Mouse (Mus musculus) megakaryocyte, embryonic 14.5 days (primary cell): ENCODE data around the gene Usp22. TPM values are rescaled to one million over a fixed set of nuclear protein-coding genes. Genes with fewer than 3 reads are reported as not detected.

Experiments
- H3K27me3 ChIP-seq: replicated peaks from 2 replicates; pipeline ENCODE3; 2012; ENCODE audit warnings: inconsistent platforms
- H3K36me3 ChIP-seq: replicated peaks from 2 replicates; pipeline ENCODE3; 2012; ENCODE audit warnings: low read length, inconsistent platforms, mixed read lengths
- H3K4me1 ChIP-seq: 2 replicates; pipeline ENCODE4 v1.6.1; 2012; ENCODE audit warnings: inconsistent platforms
- H3K4me3 ChIP-seq: replicated peaks from 2 replicates; pipeline ENCODE3; 2012; ENCODE audit warnings: moderate library complexity, mild to moderate bottlenecking, inconsistent platforms
- H3K9me3 ChIP-seq: 2 replicates; pipeline ENCODE4 v1.6.1; 2012; ENCODE audit warnings: inconsistent platforms
- FLI1 ChIP-seq: IDR thresholded peaks from 2 replicates; pipeline ENCODE4 v1.6.1; 2012; ENCODE audit warnings: low read length, inconsistent platforms, mixed read lengths
- GATA1 ChIP-seq: IDR thresholded peaks from 3 replicates; pipeline ENCODE4 v1.6.1; 2012; ENCODE audit warnings: mixed read lengths, low read length, inconsistent platforms, borderline replicate concordance
- polyA plus RNA-seq: library from polyadenylated mRNA; stranded (reverse); fragments of >175 nt; gene quantifications from 2 replicates; pipeline ENCODE4 v1.2.3, GENCODE M21; 2012; ENCODE audit warnings: low replicate concordance; ENCODE audit not compliant: insufficient read depth

Gene Usp22
- 6.4 and 11.4 TPM in 2 replicates for polyA plus RNA-seq

DNA sequence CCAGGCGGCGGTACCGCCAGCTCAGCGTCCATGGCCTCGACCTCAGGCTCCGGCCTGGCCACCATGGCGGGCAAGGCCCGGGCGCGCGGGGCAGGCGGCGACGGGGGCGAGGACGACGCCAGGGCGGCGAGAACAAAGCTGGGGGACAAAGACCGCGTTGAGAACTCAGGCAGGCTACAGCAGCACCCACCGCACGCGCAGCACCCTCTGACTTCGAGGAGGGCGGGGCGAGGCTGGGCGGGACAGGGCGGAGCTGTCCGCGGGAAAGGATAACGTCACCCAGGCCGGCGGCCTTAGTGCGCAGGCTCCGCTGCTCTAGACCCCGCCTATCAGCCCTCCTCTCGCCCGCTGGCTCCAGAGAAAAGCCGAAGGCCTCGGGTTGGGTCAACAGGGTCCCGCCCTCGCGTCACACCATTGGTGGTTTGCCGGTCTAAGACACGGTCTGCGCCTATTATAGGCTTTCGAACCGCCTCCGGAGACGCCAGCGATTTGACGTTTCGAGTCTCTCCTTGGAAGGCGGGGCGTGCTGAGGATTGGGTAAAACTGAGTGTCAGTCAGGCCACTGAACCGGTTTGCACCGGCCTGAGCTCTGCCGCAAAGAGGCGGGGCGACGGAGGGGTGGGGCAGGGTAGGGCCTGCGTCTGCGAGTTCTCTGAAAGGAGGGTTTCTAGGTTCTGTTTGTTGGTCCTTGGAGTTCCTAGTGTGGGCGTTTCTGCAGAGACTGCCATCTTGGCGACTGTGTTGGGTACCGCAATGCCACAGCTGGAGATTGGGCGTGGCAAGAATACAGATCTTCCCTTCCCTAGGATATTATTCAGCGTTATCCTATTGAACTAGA, at the start of gene Usp22:
TSS of gene Usp22 (minus strand) at position 235 of the 838 bp plus-strand sequence.
- H3K9me3 ChIP-seq, result no peaks in the 10 kb centered on the region

DNA sequence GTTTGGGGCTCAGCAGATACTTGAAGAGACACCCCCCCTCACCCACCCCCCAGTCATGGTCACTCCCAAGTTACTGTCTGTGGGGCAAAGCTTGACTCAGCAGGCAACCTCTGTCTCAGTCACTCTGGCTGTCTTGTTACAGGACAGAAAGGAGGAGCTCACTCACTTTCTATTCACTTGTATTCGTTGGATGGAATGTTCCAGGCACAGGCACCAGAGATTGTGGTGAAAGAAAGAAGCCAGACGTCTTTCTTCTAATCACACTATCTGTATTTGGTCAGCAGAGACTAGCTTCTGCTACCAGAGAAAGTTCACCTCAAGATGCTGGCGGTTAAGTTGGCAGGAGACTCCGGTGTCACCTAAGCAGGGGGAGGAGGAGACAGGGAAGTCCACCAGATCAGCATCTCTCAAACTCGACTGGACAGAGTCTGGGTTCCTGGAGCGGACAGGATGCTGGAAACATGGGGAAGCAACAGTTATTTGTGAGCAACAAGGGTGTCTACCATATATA, 49.4 kb upstream of the Usp22 start:
- TF ChIP-seq GATA1, result no peak
- no peak for TF ChIP-seq FLI1
- H3K4me3 ChIP-seq, result no peak overlapping the region
- no peaks in the 10 kb centered on the region for H3K36me3 ChIP-seq
- H3K4me1 ChIP-seq, result peaks cover 16% of the 10 kb centered on the region
- peaks cover 56% of the 10 kb centered on the region for H3K27me3 ChIP-seq
- H3K9me3 ChIP-seq, result no peaks in the 10 kb centered on the region

More for the DNA sequence above, at the start of gene Usp22:
- H3K36me3 ChIP-seq, result peaks cover 4% of the 10 kb centered on the region
- peaks cover 40% of the 10 kb centered on the region for H3K4me1 ChIP-seq
- H3K27me3 ChIP-seq, result no peaks in the 10 kb centered on the region
- peak within 1 kb of the TSS; percentile 92 for H3K4me3 ChIP-seq
- TF ChIP-seq GATA1 (no peak), FLI1 (no peak)

- Histone ChIP-seq H3K27me3 (peaks cover 61% of the 10 kb centered on the region), H3K36me3 (no peaks in the 10 kb centered on the region), H3K4me3 (no peak overlapping the region), H3K9me3 (no peaks in the 10 kb centered on the region), H3K4me1 (peaks cover 11% of the 10 kb centered on the region; the same call in 1 of the 2 replicates)
- no peak for TF ChIP-seq FLI1
- TF ChIP-seq GATA1, result no peak
Observed at GRCm38 (mm10) chr11:61222971-61223745, 48.3 kb upstream of the Usp22 start.

GRCm38 (mm10) chr11:61222007-61222406, 47.2 kb upstream of the Usp22 start:
- no peaks in the 10 kb centered on the region for H3K9me3 ChIP-seq
- peaks cover 63% of the 10 kb centered on the region for H3K27me3 ChIP-seq
- no peak for TF ChIP-seq FLI1
- TF ChIP-seq GATA1, result no peak
- H3K4me3 ChIP-seq, result no peak overlapping the region
- H3K4me1 ChIP-seq, result peaks cover 6% of the 10 kb centered on the region; the same call in 1 of the 2 replicates
- no peaks in the 10 kb centered on the region for H3K36me3 ChIP-seq

- Histone ChIP-seq H3K4me1 (no peaks in the 10 kb centered on the region), H3K4me3 (no peak overlapping the region), H3K27me3 (peaks cover 69% of the 10 kb centered on the region)
Observed at GRCm38 (mm10) chr11:61220156-61220881, 45.5 kb upstream of the Usp22 start.

DNA sequence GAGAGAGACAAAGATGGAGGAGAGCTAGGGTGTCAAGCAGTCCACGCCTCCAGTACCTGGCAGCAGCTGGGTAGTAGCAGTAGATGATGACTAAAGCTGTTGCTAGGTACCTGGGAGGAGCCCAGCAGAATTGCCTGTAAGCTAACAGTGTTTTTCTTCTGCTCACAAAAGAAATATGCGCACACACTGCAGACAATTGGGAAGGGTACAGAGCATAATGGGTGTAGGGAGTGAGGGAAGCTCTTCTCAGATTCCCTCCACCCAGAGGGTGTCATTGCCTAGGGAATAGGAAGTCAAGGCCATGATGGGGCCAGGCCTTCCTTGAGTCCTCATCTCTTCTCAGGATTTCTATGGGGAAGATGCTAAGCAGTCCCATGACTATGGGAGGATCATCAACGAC, 41.1 kb upstream of the Usp22 start:
- Histone ChIP-seq H3K4me3 (no peak overlapping the region), H3K27me3 (peaks cover 85% of the 10 kb centered on the region), H3K36me3 (no peaks in the 10 kb centered on the region), H3K9me3 (no peaks in the 10 kb centered on the region), H3K4me1 (peaks cover 7% of the 10 kb centered on the region; the same call in 1 of the 2 replicates)
- TF ChIP-seq FLI1, result no peak
- TF ChIP-seq GATA1, result no peak

More at GRCm38 (mm10) chr11:61220156-61220881, 45.5 kb upstream of the Usp22 start:
- Histone ChIP-seq H3K9me3 (no peaks in the 10 kb centered on the region), H3K36me3 (no peaks in the 10 kb centered on the region)
- no peak for TF ChIP-seq GATA1
- TF ChIP-seq FLI1, result no peak

- peaks cover 94% of the 10 kb centered on the region for H3K27me3 ChIP-seq
- no peaks in the 10 kb centered on the region for H3K9me3 ChIP-seq
- TF ChIP-seq GATA1, result no peak
- TF ChIP-seq FLI1, result no peak
- H3K4me1 ChIP-seq, result peaks cover 36% of the 10 kb centered on the region
- H3K4me3 ChIP-seq, result peak overlapping the region; percentile 21
- H3K36me3 ChIP-seq, result no peaks in the 10 kb centered on the region
Observed at GRCm38 (mm10) chr11:61212102-61212501, 37.2 kb upstream of the Usp22 start.

DNA sequence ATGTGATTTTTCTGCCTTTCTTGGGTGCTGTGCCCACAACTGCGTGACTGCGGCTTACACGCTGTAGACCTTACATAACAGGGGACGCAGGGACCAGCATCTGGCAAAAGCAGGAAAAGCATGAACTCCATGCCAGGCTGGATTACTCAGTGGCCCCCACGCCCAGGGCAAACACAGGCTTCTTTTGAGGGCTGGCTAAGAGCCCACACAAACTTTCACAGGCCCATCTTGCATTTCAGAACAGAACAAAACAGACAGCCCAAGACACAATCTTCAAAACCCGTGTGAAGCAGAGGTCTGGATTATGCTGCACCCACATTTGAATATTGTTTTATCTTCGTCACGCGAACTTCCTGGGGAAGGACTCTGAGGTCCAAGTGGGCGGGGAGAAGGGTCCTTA, 33.5 kb upstream of the Usp22 start:
- H3K4me1 ChIP-seq, result peaks cover 41% of the 10 kb centered on the region
- peaks cover 74% of the 10 kb centered on the region for H3K27me3 ChIP-seq
- no peaks in the 10 kb centered on the region for H3K9me3 ChIP-seq
- no peak for TF ChIP-seq GATA1
- no peak for TF ChIP-seq FLI1
- peak overlapping the region; percentile 59 for H3K4me3 ChIP-seq
- no peaks in the 10 kb centered on the region for H3K36me3 ChIP-seq
